Mouse (Mus musculus) heart, postnatal 0 days (tissue): ENCODE results near the gene Dyrk1a.

Experiments used
- CTCF ChIP-seq: IDR thresholded peaks from 2 replicates; pipeline ENCODE4 v1.5.1; 2016; ENCODE audit warnings: antibody characterized with exemption, control low read depth, low read depth
- EP300 ChIP-seq: IDR thresholded peaks from 2 replicates; pipeline ENCODE4 v1.6.1; 2016; ENCODE audit warnings: antibody characterized with exemption, low read depth

DNA sequence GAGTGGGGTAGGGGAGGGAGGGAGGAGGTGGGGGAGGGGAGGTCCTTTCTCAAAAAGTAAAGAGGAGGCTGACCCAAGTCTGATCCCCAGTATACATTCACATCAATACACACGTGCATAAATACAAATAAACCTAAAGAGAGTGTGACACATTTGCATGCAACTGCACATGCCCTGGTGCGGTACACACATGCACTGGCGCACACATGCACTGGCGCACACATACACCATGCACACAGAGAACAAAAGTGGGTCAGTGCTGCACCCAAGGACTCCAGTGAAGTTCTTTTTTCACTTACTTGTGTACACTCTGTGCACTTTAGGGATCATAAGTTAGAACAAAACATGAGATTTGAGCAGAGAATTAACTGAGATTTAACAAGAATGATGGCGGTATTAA is 31.3 kb downstream of the Dyrk1a start:
- no peak for TF ChIP-seq EP300
- no peak for TF ChIP-seq CTCF
